Mouse (Mus musculus): ENCODE measurements around the gene Zmynd15.

DNA sequence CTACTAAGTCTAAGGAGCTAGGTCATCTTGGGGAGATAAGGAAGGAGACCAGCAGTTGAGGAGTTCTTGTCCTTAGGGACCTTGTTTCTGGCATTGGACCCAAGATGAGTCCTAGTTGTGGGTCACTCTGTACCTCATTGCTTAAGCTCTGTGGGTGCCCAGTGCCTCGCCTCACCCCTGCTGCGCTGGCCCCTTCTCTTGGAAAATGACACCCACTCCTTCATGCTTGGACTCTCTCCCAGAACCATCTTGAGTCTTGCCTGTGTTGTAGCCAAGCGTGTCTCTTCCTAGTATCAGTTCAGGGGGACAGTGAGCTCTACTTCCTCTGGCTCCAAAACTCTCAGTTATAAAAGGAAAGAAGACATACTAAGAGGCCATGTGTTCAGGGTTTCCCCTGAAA lies 29.9 kb downstream of the Zmynd15 start:
- TF ChIP-seq POLR2A (IDR thresholded peaks at IDR 0.05; ENCODE audit: low read depth, low read length), result no peak
- TF ChIP-seq CTCF (IDR thresholded peaks at IDR 0.05; ENCODE audit: borderline replicate concordance, insufficient read depth, low read length), result no peak
